Mouse (Mus musculus) sigmoid colon, adult 10 weeks (tissue): Measurements from ENCODE around the gene Fbxo36. TPM values are rescaled to one million over a fixed set of nuclear protein-coding genes. Genes with fewer than 3 reads are reported as not detected.

Experiments
- polyA plus RNA-seq: library from polyadenylated mRNA; stranded (reverse); fragments of 350-450 nt; fragmentation: Illumina TruSeq; extraction: RNeasy Lipid Tissue Mini Kit (QIAGEN cat#74804); gene quantifications from one replicate; pipeline ENCODE4 v1.2.3, GENCODE M21; 2014; ENCODE audit warnings: low read depth, low replicate concordance

The Fbxo36 gene
- polyA plus RNA-seq = 5.1 TPM

GRCm38 (mm10) chr1:84839309-84840017 is at the start of gene Fbxo36:
Fbxo36 (plus strand) TSS chr1:84839841.

GRCm38 (mm10) chr1:84840018-84840664 is 500 bp downstream of the Fbxo36 start, which contains the start of gene Trip12:
Trip12 (minus strand) TSS chr1:84840516.

GRCm38 (mm10) chr1:84934503-84935333 is 95.1 kb downstream of the Fbxo36 start, which contains the start of gene Slc16a14:
Slc16a14 (minus strand) TSS chr1:84935134.

Other genes with a start within 250 kb of the Fbxo36 start
- gene Dner, start 143.6 kb upstream of the Fbxo36 start, polyA plus RNA-seq = 5.2 TPM
- gene Trip12, start 675 bp downstream of the Fbxo36 start, polyA plus RNA-seq = 268 TPM
- not detected for gene Slc16a14, start 95.3 kb downstream of the Fbxo36 start, polyA plus RNA-seq